Mouse (Mus musculus) R1 (cell line): ENCODE data around the gene Arl8b.
"Not testable (repeated sequence)": the region's sequence is repeated elsewhere in the genome, so short reads cannot be mapped to it uniquely, and the experiment has no call there.

ENCODE experiments used
- DNase-seq: peaks from one replicate; pipeline ENCODE4 v3.0.0-alpha.2; 2018; ENCODE audit warnings: low read depth, low spot score

Gene Arl8b

GRCm38 (mm10) chr6:108835765-108836691 is 53.1 kb downstream of the Arl8b start:
- no peak for DNase-seq

- DNase-seq, result no peak
Observed at GRCm38 (mm10) chr6:108837081-108837480, 54.2 kb downstream of the Arl8b start.

- DNase-seq, result no peak
Observed at GRCm38 (mm10) chr6:108837958-108838357, 55.1 kb downstream of the Arl8b start.

- DNase-seq, result no peak
Observed at GRCm38 (mm10) chr6:108839432-108839831, 56.5 kb downstream of the Arl8b start.

GRCm38 (mm10) chr6:108840861-108841640 is 58.2 kb downstream of the Arl8b start:
- DNase-seq, result no peak

GRCm38 (mm10) chr6:108843664-108844063 is 60.8 kb downstream of the Arl8b start:
- no peak for DNase-seq

DNA sequence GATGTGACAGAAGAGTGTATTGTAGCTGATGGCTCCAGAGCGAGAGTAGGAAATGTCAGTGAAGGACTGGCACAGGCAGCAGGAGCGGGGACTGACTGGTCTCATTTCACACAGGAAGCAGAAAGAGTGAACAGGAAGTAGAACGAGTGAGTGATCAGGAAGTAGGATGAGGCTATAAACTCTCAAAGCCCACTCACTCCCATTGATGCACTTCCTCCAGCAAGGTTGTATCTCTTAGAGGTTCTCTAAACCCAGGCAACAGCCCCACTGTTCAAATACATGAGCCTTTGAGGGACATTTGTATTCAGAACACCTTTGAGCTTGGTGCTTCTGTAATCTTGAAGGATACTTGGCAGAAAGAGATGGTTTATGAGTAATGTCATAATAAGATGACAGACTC is 61.2 kb downstream of the Arl8b start:
- DNase-seq, result no peak

DNA sequence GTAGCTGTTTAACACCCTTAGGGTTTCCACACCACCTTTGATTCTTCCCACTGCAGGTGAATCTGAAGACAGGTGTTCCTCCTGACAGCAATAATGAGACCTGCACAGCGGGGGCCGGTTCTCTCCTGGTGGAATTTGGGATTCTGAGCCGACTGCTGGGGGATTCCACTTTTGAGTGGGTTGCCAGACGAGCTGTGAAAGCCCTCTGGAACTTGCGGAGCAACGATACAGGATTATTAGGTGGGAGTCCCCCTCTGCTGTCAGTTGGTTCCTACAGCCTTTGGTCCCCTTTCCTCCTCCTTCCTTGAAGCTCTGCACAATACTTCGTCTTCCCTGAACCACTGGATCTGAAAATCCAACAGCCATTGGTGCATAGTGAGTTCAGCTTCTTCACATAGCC is 61.9 kb downstream of the Arl8b start:
- DNase-seq, result no peak

GRCm38 (mm10) chr6:108852088-108852670 is 69.3 kb downstream of the Arl8b start:
- peak; percentile 23 for DNase-seq

- no peak for DNase-seq
Observed at GRCm38 (mm10) chr6:108852986-108853385, 70.1 kb downstream of the Arl8b start.

DNA sequence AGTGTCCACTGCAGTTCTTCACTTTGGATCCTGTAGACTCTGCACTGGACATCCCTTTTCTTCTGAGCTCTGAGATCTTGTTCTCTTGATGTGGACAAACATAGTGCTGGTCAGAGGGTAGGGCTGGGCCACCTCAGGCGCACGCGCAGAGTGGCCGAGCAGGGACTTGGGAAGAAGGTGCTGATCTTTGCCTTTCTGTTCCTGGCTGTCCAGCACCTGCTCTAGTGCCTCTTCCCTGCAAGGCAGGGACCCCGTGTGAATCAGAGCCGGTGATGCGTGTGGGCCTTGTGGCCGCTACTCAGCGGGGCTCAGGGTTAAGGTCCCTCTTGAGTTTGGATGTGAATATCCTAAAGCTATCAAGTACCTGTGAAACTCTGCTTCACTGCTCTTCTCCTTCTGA is 75.7 kb downstream of the Arl8b start:
- no peak for DNase-seq

DNA sequence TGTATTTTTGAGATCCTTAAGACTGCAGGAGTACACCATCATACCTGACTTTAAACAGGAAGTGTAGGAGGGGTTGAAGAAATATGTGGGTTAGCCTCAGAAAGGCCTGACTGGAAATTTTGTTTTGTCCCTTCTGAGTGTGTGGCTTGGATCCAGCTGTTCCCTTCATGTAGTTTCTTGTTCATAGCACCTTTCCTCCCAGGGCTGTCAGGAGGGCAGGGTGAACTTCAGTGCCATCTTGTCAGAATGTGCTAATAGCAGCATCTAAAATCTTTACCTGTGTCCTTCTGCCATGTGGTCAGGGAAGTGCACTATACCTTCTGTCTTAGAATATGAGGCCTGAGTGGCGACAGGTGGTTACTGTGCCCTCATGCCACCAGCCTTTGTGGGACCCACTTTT is 78.3 kb downstream of the Arl8b start:
- DNase-seq, result no peak

DNA sequence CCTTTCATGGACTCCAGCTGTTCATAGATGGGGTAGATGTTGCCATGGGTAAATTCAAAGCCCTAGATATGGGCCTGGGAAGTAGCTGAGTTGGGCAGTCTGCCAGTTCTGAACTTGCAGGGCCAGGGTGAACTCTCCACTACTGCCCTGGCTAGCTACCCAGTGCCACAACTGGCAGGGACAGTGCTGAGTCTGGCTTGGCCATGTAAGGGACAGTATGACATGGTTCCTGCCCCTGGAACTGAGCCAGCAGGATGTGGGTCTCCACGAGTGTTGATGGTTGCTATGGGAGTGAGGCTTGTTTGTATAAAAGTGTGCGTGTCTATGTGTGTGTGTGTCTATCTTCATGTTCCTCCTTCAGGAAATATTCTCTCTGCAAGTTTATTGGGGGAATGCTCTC is 79.6 kb downstream of the Arl8b start:
- no peak for DNase-seq

DNA sequence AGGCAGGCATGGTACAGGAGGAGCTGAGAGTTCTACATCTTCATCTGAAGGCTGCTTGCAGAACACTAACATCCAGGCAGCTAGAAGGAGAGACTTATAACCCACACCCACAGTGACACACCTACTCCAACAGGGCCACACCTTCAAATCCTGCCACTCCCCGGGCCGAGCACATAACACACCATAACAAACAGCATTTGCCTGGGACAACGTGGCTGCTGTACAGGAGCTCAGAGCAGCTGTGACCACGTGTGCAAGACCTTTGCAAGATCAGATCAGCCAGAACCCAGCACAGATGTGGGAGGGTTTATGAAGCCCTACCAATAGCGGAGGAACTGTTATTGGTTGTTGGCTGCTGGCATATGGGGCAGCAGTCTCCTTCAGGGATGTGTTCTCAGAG is 83.4 kb downstream of the Arl8b start:
- peak; percentile 37 for DNase-seq

DNA sequence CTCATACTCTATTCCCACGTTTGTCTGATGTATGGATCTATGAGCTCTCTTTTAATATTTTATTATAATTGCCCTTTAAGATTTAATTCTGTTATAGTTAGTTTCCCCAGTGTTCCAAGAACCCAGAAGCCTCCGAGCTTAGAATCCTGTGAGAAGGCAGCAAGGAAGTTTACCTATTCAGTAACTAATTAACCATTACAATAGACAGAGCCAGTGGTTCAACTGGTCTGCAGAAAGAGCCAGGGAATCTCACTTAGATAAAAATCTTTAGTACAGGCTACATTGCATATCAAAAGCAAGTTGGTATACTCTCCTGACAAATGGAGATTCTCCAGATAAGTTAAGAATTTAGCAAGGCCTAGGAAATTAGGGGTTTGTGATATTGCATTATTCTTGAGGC is 86.1 kb downstream of the Arl8b start:
- not testable (repeated sequence) for DNase-seq

DNA sequence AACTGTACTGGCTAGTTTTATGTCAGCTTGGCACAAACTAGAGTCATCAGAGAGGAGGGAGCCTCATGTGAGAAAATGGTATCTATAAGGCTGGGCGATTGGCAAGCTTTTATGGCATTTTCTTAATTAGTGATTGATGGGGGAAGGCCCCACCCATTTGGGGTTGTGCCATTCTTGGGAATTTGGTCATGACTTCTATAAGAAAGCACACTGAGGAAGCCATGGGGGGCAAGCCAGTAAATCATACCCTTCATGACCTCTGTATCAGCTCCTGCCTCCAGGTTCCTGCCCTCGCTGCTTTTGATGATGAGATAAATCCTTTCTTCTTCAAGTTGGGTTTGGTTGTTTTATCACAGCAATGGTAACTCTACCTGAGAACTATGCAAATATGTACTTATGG is 87.5 kb downstream of the Arl8b start:
- DNase-seq, result no peak

DNA sequence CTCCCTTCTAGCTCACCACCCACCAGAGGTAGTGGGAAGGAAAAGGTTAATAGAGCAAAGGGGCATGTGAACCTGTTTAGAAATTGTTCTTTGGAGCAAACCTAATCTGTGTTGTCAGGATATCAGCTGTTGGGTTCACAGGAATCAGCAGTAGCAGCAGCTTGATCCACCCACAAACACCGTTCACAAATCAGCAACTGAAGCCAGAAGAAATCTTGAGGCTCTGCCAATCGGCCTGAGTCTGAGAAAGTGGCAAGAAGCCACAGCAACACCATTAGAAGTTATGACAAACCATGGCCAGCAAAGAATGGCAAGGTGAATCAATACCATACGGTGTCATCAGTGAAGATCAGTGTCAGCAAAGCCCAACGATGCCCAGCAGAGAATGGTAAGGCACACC is 88.4 kb downstream of the Arl8b start:
- no peak for DNase-seq
